Mouse (Mus musculus): ENCODE results near the gene Fam43a. TPM values are rescaled to one million over a fixed set of nuclear protein-coding genes. Genes with fewer than 3 reads are reported as not detected.

Gene Fam43a
- polyA plus RNA-seq, 1 experiment: 0.46 TPM

DNA sequence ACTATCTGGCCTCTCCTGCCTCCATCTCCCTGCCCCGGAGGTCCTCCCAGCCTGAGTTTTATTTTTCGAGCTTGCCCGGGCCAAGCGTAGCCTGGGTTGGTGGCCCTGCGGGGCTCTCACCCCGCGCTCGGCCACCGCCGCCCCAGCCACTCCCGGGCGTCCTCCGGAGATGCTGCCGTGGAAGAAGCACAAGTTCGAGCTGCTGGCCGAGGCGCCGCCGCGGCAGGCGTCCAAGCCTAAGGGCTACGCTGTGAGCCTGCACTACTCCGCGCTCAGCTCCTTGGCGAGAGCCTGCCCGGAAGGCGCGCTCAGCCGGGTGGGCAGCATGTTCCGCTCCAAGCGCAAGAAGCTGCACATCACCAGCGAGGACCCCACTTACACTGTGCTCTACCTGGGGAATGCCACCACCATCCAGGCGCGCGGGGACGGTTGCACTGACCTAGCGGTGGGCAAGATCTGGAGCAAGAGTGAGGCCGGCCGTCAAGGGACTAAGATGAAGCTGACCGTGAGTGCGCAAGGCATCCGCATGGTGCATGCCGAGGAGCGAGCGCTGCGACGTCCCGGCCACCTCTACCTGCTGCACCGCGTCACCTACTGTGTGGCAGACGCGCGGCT is 1.0 kb downstream of the Fam43a start:
- H3K4me3 ChIP-seq (ENCODE audit: insufficient read depth, poor library complexity, severe bottlenecking): no peak overlapping the region
- H3K79me3 ChIP-seq (ENCODE audit: low read depth): no peaks in the 10 kb centered on the region

DNA sequence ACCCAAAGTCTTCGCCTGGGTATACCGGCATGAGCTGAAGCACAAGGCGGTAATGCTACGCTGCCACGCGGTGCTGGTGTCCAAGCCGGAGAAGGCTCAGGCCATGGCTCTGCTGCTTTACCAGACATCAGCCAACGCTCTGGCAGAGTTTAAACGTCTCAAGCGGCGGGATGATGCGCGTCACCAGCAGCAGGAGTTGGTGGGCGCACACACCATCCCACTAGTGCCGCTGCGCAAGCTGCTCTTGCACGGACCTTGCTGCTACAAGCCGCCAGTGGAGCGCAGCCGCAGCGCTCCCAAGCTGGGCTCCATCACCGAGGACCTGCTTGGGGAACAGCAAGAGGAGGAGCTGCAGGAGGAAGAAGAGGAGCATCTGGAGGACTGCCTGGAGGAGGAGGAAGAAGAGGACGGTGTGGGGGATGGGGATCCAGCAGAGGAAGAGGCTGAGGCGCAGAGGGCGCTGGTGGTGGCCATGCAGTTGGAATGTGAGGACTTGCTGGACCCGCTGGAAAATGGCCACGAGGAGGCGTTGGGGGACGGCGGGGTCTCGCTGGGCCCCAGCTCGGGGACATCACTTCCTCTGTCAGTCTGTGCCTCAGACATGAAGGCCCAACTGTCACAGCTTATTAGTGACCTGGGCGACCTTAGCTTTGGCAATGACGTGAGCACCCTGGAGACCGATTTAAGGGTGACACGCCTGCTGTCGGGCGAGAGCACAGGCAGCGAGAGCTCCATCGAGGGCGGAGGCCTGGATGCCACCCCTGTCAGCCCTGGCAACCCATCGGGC is 1.7 kb downstream of the Fam43a start:
- no peaks in the 10 kb centered on the region for H3K79me2 ChIP-seq (ENCODE audit: control insufficient read depth, insufficient read depth)
- H3K4me3 ChIP-seq (ENCODE audit: insufficient read depth, poor library complexity, severe bottlenecking): no peak overlapping the region
- no peaks in the 10 kb centered on the region for H3K36me3 ChIP-seq (ENCODE audit: control insufficient read depth, insufficient read depth)
- peaks cover 7% of the 10 kb centered on the region for H3K27me3 ChIP-seq (ENCODE audit: control insufficient read depth, insufficient read depth, insufficient read length)
- H3K79me3 ChIP-seq (ENCODE audit: low read depth): no peaks in the 10 kb centered on the region
- no peak for TF ChIP-seq MYOG (IDR thresholded peaks at IDR 0.05; ENCODE audit: control insufficient read depth, extremely low read depth, insufficient read length)
- TF ChIP-seq USF1 (IDR thresholded peaks at IDR 0.05; ENCODE audit: low read depth): no peak
- TF ChIP-seq MAX (IDR thresholded peaks at IDR 0.05): no peak
- TF ChIP-seq FOSL1 (IDR thresholded peaks at IDR 0.05; ENCODE audit: insufficient read depth, low read length, poor library complexity, severe bottlenecking): no peak
- no peak overlapping the region for H3ac ChIP-seq (ENCODE audit: control insufficient read depth, insufficient read length, low read depth)

More for the DNA sequence above, 1.0 kb downstream of the Fam43a start:
- TF ChIP-seq USF1 (IDR thresholded peaks at IDR 0.05; ENCODE audit: low read depth) (no peak), MAX (IDR thresholded peaks at IDR 0.05) (no peak), MYOD1 (IDR thresholded peaks at IDR 0.05; ENCODE audit: control insufficient read depth, insufficient read length, low read depth) (no peak), CTCF (IDR thresholded peaks at IDR 0.05; ENCODE audit: control insufficient read depth, insufficient read depth, insufficient read length) (no peak)
- peaks cover 7% of the 10 kb centered on the region for H3K27me3 ChIP-seq (ENCODE audit: control insufficient read depth, insufficient read depth, insufficient read length)
- no peaks in the 10 kb centered on the region for H3K79me2 ChIP-seq (ENCODE audit: control insufficient read depth, insufficient read depth)
- H3K36me3 ChIP-seq (ENCODE audit: control insufficient read depth, insufficient read depth): no peaks in the 10 kb centered on the region
- no peak overlapping the region for H3ac ChIP-seq (ENCODE audit: control insufficient read depth, insufficient read length, low read depth)

GRCm38 (mm10) chr16:30601946-30602345 is 2.4 kb downstream of the Fam43a start:
- TF ChIP-seq MYOG (IDR thresholded peaks at IDR 0.05; ENCODE audit: control insufficient read depth, extremely low read depth, insufficient read length) (no peak), MYOD1 (IDR thresholded peaks at IDR 0.05; ENCODE audit: control insufficient read depth, insufficient read length, low read depth) (no peak), USF1 (IDR thresholded peaks at IDR 0.05; ENCODE audit: low read depth) (no peak), MAX (IDR thresholded peaks at IDR 0.05) (no peak), CTCF (IDR thresholded peaks at IDR 0.05; ENCODE audit: control insufficient read depth, insufficient read depth, insufficient read length) (no peak), FOSL1 (IDR thresholded peaks at IDR 0.05; ENCODE audit: insufficient read depth, low read length, poor library complexity, severe bottlenecking) (no peak), CEBPB (IDR thresholded peaks at IDR 0.05; ENCODE audit: low read depth) (no peak)
- H3K79me2 ChIP-seq (ENCODE audit: control insufficient read depth, insufficient read depth): no peaks in the 10 kb centered on the region
- H3K79me3 ChIP-seq (ENCODE audit: low read depth): no peaks in the 10 kb centered on the region
- H3K27me3 ChIP-seq (ENCODE audit: control insufficient read depth, insufficient read depth, insufficient read length): peaks cover 12% of the 10 kb centered on the region
- H3K36me3 ChIP-seq (ENCODE audit: control insufficient read depth, insufficient read depth): no peaks in the 10 kb centered on the region
- H3ac ChIP-seq (ENCODE audit: control insufficient read depth, insufficient read length, low read depth): no peak overlapping the region
- no peak overlapping the region for H3K4me3 ChIP-seq (ENCODE audit: insufficient read depth, poor library complexity, severe bottlenecking)

- no peaks in the 10 kb centered on the region for H3K79me2 ChIP-seq (ENCODE audit: control insufficient read depth, insufficient read depth)
- no peaks in the 10 kb centered on the region for H3K36me3 ChIP-seq (ENCODE audit: control insufficient read depth, insufficient read depth)
- TF ChIP-seq CEBPB (IDR thresholded peaks at IDR 0.05; ENCODE audit: low read depth) (no peak), CTCF (IDR thresholded peaks at IDR 0.05; ENCODE audit: control insufficient read depth, insufficient read depth, insufficient read length) (no peak), FOSL1 (IDR thresholded peaks at IDR 0.05; ENCODE audit: insufficient read depth, low read length, poor library complexity, severe bottlenecking) (no peak), MAX (IDR thresholded peaks at IDR 0.05) (no peak), MYOG (IDR thresholded peaks at IDR 0.05; ENCODE audit: control insufficient read depth, extremely low read depth, insufficient read length) (no peak), USF1 (IDR thresholded peaks at IDR 0.05; ENCODE audit: low read depth) (no peak), MYOD1 (IDR thresholded peaks at IDR 0.05; ENCODE audit: control insufficient read depth, insufficient read length, low read depth) (no peak)
- no peak overlapping the region for H3K4me3 ChIP-seq (ENCODE audit: insufficient read depth, poor library complexity, severe bottlenecking)
- no peak overlapping the region for H3ac ChIP-seq (ENCODE audit: control insufficient read depth, insufficient read length, low read depth)
- H3K27me3 ChIP-seq (ENCODE audit: control insufficient read depth, insufficient read depth, insufficient read length): peaks cover 15% of the 10 kb centered on the region
- H3K79me3 ChIP-seq (ENCODE audit: low read depth): no peaks in the 10 kb centered on the region
These were observed 3.4 kb downstream of the Fam43a start for GRCm38 (mm10) chr16:30602684-30603530.

DNA sequence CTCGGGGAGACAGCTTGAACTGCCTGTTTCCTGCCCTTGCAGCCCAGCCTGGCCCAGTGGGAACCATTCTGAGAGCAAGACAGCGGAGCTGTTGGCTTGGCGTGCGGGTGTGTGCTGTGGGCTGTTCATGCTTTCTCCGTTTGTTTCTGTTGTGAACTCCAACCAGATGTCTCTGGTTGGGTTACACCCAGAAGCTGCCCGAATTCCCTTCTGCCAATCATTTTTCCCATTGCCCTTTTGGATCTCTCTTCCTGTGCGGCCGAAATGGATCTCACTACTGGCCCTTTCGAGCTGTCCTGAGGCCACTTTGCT is 4.0 kb downstream of the Fam43a start:
- H3K79me2 ChIP-seq (ENCODE audit: control insufficient read depth, insufficient read depth): no peaks in the 10 kb centered on the region
- H3K27me3 ChIP-seq (ENCODE audit: control insufficient read depth, insufficient read depth, insufficient read length): peaks cover 21% of the 10 kb centered on the region

More for the DNA sequence above, 4.0 kb downstream of the Fam43a start:
- Histone ChIP-seq H3K79me3 (ENCODE audit: low read depth) (no peaks in the 10 kb centered on the region), H3K36me3 (ENCODE audit: control insufficient read depth, insufficient read depth) (no peaks in the 10 kb centered on the region), H3ac (ENCODE audit: control insufficient read depth, insufficient read length, low read depth) (no peak overlapping the region), H3K4me3 (ENCODE audit: insufficient read depth, poor library complexity, severe bottlenecking) (no peak overlapping the region)
- no peak for TF ChIP-seq FOSL1 (IDR thresholded peaks at IDR 0.05; ENCODE audit: insufficient read depth, low read length, poor library complexity, severe bottlenecking)
- no peak for TF ChIP-seq MAX (IDR thresholded peaks at IDR 0.05)
- no peak for TF ChIP-seq MYOG (IDR thresholded peaks at IDR 0.05; ENCODE audit: control insufficient read depth, extremely low read depth, insufficient read length)
- no peak for TF ChIP-seq CEBPB (IDR thresholded peaks at IDR 0.05; ENCODE audit: low read depth)
- no peak for TF ChIP-seq CTCF (IDR thresholded peaks at IDR 0.05; ENCODE audit: control insufficient read depth, insufficient read depth, insufficient read length)
- TF ChIP-seq USF1 (IDR thresholded peaks at IDR 0.05; ENCODE audit: low read depth): no peak
- TF ChIP-seq MYOD1 (IDR thresholded peaks at IDR 0.05; ENCODE audit: control insufficient read depth, insufficient read length, low read depth): no peak
